Mouse (Mus musculus) retina, embryonic 14.5 days (tissue): ENCODE data around the gene Ptprt.

Experiments used
- DNase-seq: peaks from one replicate; pipeline ENCODE4 v3.0.0-alpha.2; 2015; ENCODE audit warnings: low spot score

The Ptprt gene

GRCm38 (mm10) chr2:162409245-162409644 lies 251.7 kb downstream of the Ptprt start:
- no peak for DNase-seq

- DNase-seq = no peak
These were observed 259.4 kb downstream of the Ptprt start for GRCm38 (mm10) chr2:162401316-162402100.

- no peak for DNase-seq
These were observed 266.3 kb downstream of the Ptprt start for GRCm38 (mm10) chr2:162394601-162395000.

GRCm38 (mm10) chr2:162391834-162392233 lies 269.1 kb downstream of the Ptprt start:
- no peak for DNase-seq

- DNase-seq = peak; percentile 3
These were observed 283.6 kb downstream of the Ptprt start for GRCm38 (mm10) chr2:162377309-162377708.

GRCm38 (mm10) chr2:162349047-162349446 lies 311.9 kb downstream of the Ptprt start:
- DNase-seq = no peak

GRCm38 (mm10) chr2:162341846-162342245 lies 319.1 kb downstream of the Ptprt start:
- no peak for DNase-seq

GRCm38 (mm10) chr2:162340231-162340630 lies 320.7 kb downstream of the Ptprt start:
- DNase-seq = no peak

- no peak for DNase-seq
These were observed 328.8 kb downstream of the Ptprt start for GRCm38 (mm10) chr2:162332066-162332683.

- no peak for DNase-seq
These were observed 331.5 kb downstream of the Ptprt start for GRCm38 (mm10) chr2:162329430-162329829.

- DNase-seq = no peak
These were observed 338.5 kb downstream of the Ptprt start for GRCm38 (mm10) chr2:162322411-162322810.

- DNase-seq = no peak
These were observed 353.0 kb downstream of the Ptprt start for GRCm38 (mm10) chr2:162307996-162308395.

GRCm38 (mm10) chr2:162294070-162294469 lies 366.9 kb downstream of the Ptprt start:
- no peak for DNase-seq

GRCm38 (mm10) chr2:162282606-162283005 lies 378.3 kb downstream of the Ptprt start:
- no peak for DNase-seq

- DNase-seq = peak; percentile 74
These were observed 378.8 kb downstream of the Ptprt start for GRCm38 (mm10) chr2:162282121-162282520.

GRCm38 (mm10) chr2:162273826-162274225 lies 387.1 kb downstream of the Ptprt start:
- no peak for DNase-seq

GRCm38 (mm10) chr2:162251272-162251671 lies 409.7 kb downstream of the Ptprt start:
- DNase-seq = no peak

GRCm38 (mm10) chr2:162248296-162248695 lies 412.7 kb downstream of the Ptprt start:
- no peak for DNase-seq

- DNase-seq = no peak
These were observed 438.5 kb downstream of the Ptprt start for GRCm38 (mm10) chr2:162222476-162222875.

GRCm38 (mm10) chr2:162220586-162220985 lies 440.4 kb downstream of the Ptprt start:
- no peak for DNase-seq

GRCm38 (mm10) chr2:162219507-162219906 lies 441.4 kb downstream of the Ptprt start:
- DNase-seq = no peak

- DNase-seq = no peak
These were observed 443.1 kb downstream of the Ptprt start for GRCm38 (mm10) chr2:162217896-162218295.

- DNase-seq = no peak
These were observed 448.6 kb downstream of the Ptprt start for GRCm38 (mm10) chr2:162212397-162212796.

- DNase-seq = no peak
These were observed 450.4 kb downstream of the Ptprt start for GRCm38 (mm10) chr2:162210564-162210963.
